In the genomic region with DNA sequence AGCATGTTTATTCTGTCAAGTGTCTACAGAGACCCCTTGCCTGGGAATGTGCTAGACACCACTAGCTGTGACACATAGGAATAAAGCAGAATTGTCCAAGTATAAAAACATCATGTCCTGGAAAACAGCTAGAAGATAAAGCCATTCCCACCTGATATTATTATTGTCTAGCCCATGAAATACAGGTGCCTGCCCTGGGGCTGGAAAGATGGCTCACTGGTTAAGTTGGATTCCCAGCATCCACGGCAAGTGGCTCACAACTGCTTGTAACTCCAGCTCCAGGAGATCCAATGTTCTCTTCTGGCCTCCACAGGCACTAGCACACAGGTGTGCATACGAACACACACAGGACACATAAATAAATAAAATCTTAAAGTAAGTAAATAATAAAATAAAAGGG, we compare ENCODE assay signal across 17 mouse cellular contexts.
"Had no signal": no experiment of that assay in that cellular context is flagged by ENCODE, and none has a peak within 500 bp of the region (broad histone marks: within the 10 kb centered on the region; RNA-seq: fewer than 3 reads in every experiment).

No protein-coding gene starts in this region.

- H3K4me3 ChIP-seq: lung, embryonic 15.5 days; megakaryocyte, embryonic 14.5 days; midbrain, embryonic 13.5 days; midbrain, embryonic 15.5 days; neural tube, embryonic 12.5 days; stomach, embryonic 15.5 days had no signal

- H3K27ac ChIP-seq: lung, embryonic 15.5 days; macrophage; midbrain, embryonic 13.5 days; midbrain, embryonic 15.5 days; neural tube, embryonic 12.5 days; stomach, embryonic 15.5 days; stomach, postnatal 0 days had no signal

- DNase-seq: lung, adult 2 months; lung, postnatal 14 days; lung, postnatal 36 days; right cerebral cortex, postnatal 14 days; thymus, adult 2 months; thymus, postnatal 25 days; thymus, postnatal 4 days had no signal

- H3K4me1 ChIP-seq: lung, embryonic 15.5 days; midbrain, embryonic 13.5 days; midbrain, embryonic 15.5 days; neural tube, embryonic 12.5 days; stomach, embryonic 15.5 days had no signal

- ATAC-seq: lung, postnatal 0 days; midbrain, embryonic 13.5 days; midbrain, embryonic 15.5 days had no signal

- H3K9me3 ChIP-seq: lung, embryonic 15.5 days; megakaryocyte, embryonic 14.5 days; midbrain, embryonic 13.5 days; midbrain, embryonic 15.5 days; neural tube, embryonic 12.5 days; stomach, embryonic 15.5 days had no signal

- H3K27me3 ChIP-seq: lung, embryonic 15.5 days; megakaryocyte, embryonic 14.5 days; midbrain, embryonic 13.5 days; midbrain, embryonic 15.5 days; neural tube, embryonic 12.5 days; stomach, embryonic 15.5 days had no signal

- H3K9ac ChIP-seq: lung, embryonic 15.5 days; midbrain, embryonic 13.5 days; midbrain, embryonic 15.5 days; neural tube, embryonic 12.5 days; stomach, embryonic 15.5 days had no signal

- H3K4me2 ChIP-seq: lung, embryonic 15.5 days; midbrain, embryonic 11.5 days; midbrain, embryonic 13.5 days; midbrain, embryonic 15.5 days; neural tube, embryonic 12.5 days; stomach, embryonic 15.5 days had no signal
